Mouse (Mus musculus) gastrocnemius, adult 2 months (tissue): ENCODE results near the gene Ckap2l. TPM values are rescaled to one million over a fixed set of nuclear protein-coding genes. Genes with fewer than 3 reads are reported as not detected.

Experiments used
- DNase-seq: peaks from one replicate; pipeline ENCODE4 v3.0.0; 2022
- H3K27ac ChIP-seq: fragments of 200-600 bp; 2 replicates; pipeline ENCODE4 v1.8.1; 2022; ENCODE audit warnings: mild to moderate bottlenecking
- H3K4me3 ChIP-seq: fragments of 200-600 bp; 2 replicates; pipeline ENCODE4 v1.8.1; 2022; ENCODE audit warnings: mild to moderate bottlenecking, moderate library complexity
- CTCF ChIP-seq: fragments of 200-600 bp; IDR thresholded peaks from 2 replicates; pipeline ENCODE4 v1.8.1; 2022; ENCODE audit warnings: antibody characterized with exemption, mild to moderate bottlenecking, moderate library complexity
- intact Hi-C: fragments of 180-260 bp; cut with DNase I; formaldehyde crosslinking; loops from one replicate; pipeline ENCODE4 v1.15.1; 2025
- total RNA-seq, 2 experiments: library from RNA; stranded (reverse); gene quantifications; 2 replicates each; pipeline ENCODE4 v1.2.3; 2021

The Ckap2l gene
- total RNA-seq, 2 experiments from 2014 or later, result 0.06 TPM; not detected in 1

DNA sequence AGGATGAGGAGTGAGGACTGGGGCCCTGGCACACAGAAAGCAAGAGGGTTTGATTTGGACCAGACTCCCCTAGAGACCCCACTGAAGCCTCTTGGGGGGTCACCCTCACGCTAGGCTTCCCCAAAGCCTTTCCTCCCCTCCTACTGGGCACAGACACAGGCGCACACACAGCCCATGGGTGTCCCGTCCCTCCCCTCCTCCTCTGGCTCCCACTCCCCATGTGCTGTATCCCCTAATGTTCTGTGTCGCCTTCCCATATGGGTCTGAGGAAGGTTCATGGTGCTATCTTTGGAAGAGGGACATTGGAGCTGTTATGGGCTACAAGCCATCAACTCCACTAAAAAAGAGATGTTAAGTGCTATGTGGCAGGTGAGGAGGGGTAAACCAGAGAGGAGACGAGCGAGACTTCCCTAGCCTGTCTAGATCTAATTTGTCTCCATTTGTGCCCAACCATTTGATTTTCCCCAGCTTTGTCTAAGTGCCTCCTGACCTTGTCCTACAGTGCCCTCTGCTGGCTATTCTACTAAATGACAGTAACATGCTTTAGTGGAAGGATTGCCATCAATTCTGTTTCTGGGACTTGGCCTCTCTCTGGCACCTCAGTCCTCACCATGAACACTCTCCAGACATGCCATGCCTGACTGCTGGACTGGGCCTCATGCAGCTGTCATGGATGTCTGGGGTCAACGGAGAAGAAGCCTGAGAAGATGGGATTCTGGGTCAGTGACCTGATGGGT is 38.4 kb downstream of the Ckap2l start:
- intact Hi-C loops, result loop anchor here (1.0 to 10.0 kb wide), 4 partner anchors 84 to 310 kb away; no protein-coding TSS in a partner anchor

GRCm38 (mm10) chr2:129258056-129258455 is 39.0 kb downstream of the Ckap2l start:
- no peak overlapping the region for H3K4me3 ChIP-seq
- DNase-seq, result no peak
- intact Hi-C loops, result loop anchor here (1.0 to 10.0 kb wide), 4 partner anchors 84 to 309 kb away; no protein-coding TSS in a partner anchor
- no peak for TF ChIP-seq CTCF
- no peak overlapping the region for H3K27ac ChIP-seq

More for the DNA sequence above, 38.4 kb downstream of the Ckap2l start:
- Histone ChIP-seq H3K4me3 (no peak overlapping the region), H3K27ac (no peak overlapping the region)
- peak; percentile 49 for DNase-seq
- peak; percentile 90 for TF ChIP-seq CTCF

GRCm38 (mm10) chr2:129256006-129256405 is 41.0 kb downstream of the Ckap2l start:
- no peak overlapping the region for H3K4me3 ChIP-seq
- H3K27ac ChIP-seq, result no peak overlapping the region
- no peak for DNase-seq
- no peak for TF ChIP-seq CTCF
- intact Hi-C loops, result loop anchor here (10.0 kb wide), 1 partner anchor 241 kb away; no protein-coding TSS in a partner anchor

GRCm38 (mm10) chr2:129254076-129254475 is 42.9 kb downstream of the Ckap2l start:
- H3K4me3 ChIP-seq, result no peak overlapping the region
- H3K27ac ChIP-seq, result no peak overlapping the region
- DNase-seq, result no peak
- TF ChIP-seq CTCF, result no peak
- intact Hi-C loops, result loop anchor here (10.0 kb wide), 1 partner anchor 239 kb away; no protein-coding TSS in a partner anchor

DNA sequence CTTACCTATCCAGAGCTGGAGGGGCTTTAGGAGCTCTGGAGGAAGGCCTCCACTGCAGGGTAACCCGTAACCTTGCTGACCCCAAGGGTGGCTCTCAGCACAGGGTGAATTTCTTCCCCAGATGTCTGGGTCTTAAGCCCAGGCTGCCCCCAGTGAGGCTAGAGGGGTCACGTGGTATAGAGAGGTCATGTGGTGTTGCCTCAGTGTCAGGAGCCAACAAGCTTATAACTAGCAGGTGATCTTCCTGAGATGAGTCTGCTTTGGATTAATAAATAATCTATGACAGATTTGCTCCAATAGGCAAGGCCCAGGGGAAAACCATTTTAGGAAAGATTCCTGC is 43.4 kb downstream of the Ckap2l start:
- DNase-seq, result no peak
- Histone ChIP-seq H3K4me3 (no peak overlapping the region), H3K27ac (no peak overlapping the region)
- intact Hi-C loops, result loop anchor here (10.0 kb wide), 1 partner anchor 239 kb away; no protein-coding TSS in a partner anchor
- no peak for TF ChIP-seq CTCF

GRCm38 (mm10) chr2:129252836-129253630 is 44.0 kb downstream of the Ckap2l start:
- TF ChIP-seq CTCF, result no peak
- no peak overlapping the region for H3K4me3 ChIP-seq
- intact Hi-C loops, result loop anchor here (10.0 kb wide), 1 partner anchor 238 kb away; no protein-coding TSS in a partner anchor
- no peak for DNase-seq
- no peak overlapping the region for H3K27ac ChIP-seq

DNA sequence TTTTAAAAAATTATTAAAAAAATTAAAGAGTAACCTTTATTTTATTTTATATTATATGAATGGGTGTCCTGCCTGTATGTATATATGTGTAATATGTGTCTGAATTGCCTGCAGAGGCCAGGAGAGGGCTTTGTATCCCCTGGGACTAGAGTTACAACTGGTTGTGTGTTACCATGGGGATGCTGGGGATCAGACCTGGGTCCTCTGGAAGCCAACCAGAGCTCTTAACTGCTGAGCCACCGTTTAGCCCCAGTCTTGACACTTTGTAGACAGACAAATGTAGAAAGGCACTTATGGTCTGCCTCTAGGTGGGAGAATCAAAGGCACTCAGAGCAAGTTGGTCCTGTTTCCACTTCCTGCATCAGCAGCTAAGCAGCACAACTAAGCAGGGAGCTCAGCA is 47.7 kb downstream of the Ckap2l start:
- no peak for TF ChIP-seq CTCF
- intact Hi-C loops, result no loop called here

GRCm38 (mm10) chr2:129247707-129248121 is 49.3 kb downstream of the Ckap2l start:
- Histone ChIP-seq H3K27ac (no peak overlapping the region), H3K4me3 (no peak overlapping the region)
- DNase-seq, result no peak
- TF ChIP-seq CTCF, result no peak
- intact Hi-C loops, result no loop called here

More for the DNA sequence above, 47.7 kb downstream of the Ckap2l start:
- no peak overlapping the region for H3K4me3 ChIP-seq
- no peak for DNase-seq
- H3K27ac ChIP-seq, result no peak overlapping the region

GRCm38 (mm10) chr2:129246924-129247323 is 50.1 kb downstream of the Ckap2l start:
- intact Hi-C loops, result no loop called here
- no peak for TF ChIP-seq CTCF
- DNase-seq, result no peak
- no peak overlapping the region for H3K4me3 ChIP-seq
- no peak overlapping the region for H3K27ac ChIP-seq

DNA sequence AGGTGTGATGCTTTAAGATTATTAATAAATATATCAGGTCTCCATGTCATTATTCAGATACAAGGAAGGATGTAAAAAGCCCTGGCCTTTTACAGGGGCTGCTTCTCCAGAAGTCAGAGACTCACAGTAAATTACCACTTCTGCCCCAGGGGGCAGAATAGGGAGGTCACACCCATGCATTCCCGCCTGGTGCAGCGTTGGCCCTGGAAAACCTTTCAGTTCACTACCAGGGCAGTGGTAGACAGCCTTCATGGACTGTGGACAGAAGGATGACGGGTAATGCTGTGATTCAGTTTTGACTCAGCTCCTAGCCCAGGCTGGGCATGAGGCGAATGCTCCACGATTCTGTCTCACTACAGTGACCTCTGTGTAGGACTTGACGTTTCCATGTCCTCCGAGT is 50.6 kb downstream of the Ckap2l start:
- no peak overlapping the region for H3K27ac ChIP-seq
- no peak for TF ChIP-seq CTCF
- intact Hi-C loops, result no loop called here
- no peak for DNase-seq
- no peak overlapping the region for H3K4me3 ChIP-seq

DNA sequence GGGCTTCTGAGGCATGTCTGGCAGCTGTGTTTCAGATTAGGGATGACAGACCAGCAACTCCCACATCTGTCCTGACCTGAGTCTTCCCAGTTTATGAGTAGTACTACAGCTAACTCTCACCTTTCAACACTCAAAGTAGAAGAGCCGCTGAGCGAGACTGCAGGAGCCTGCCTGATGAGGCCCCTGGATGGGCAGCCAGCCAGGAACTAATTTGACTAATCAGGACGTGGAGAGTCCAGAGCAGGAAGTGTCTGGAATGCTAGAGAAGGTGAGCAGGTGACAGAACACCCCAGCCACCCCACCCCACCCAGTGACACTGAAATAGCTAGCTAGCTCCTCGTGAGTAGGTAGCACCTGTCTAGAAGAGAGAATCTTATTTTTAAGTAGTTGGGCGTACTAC is 51.4 kb downstream of the Ckap2l start:
- intact Hi-C loops, result no loop called here
- TF ChIP-seq CTCF, result no peak
- no peak overlapping the region for H3K4me3 ChIP-seq
- DNase-seq, result no peak
- H3K27ac ChIP-seq, result no peak overlapping the region

GRCm38 (mm10) chr2:129244446-129245120 is 52.4 kb downstream of the Ckap2l start:
- TF ChIP-seq CTCF, result no peak; the same call in 1 of the 2 replicates
- H3K27ac ChIP-seq, result peak overlapping the region; percentile 49; the same call in 1 of the 2 replicates
- H3K4me3 ChIP-seq, result peak overlapping the region; percentile 7; the same call in 1 of the 2 replicates
- intact Hi-C loops, result loop anchor here (5.0 kb wide), 1 partner anchor 47 kb away; the partner anchor contains the start of gene Slc20a1
- peak; percentile 45 for DNase-seq
